Mouse (Mus musculus): ENCODE results near the gene Jaml. TPM values are rescaled to one million over a fixed set of nuclear protein-coding genes. Genes with fewer than 3 reads are reported as not detected.

Jaml gene
- total and polyA plus RNA-seq, 3 experiments, result not detected

DNA sequence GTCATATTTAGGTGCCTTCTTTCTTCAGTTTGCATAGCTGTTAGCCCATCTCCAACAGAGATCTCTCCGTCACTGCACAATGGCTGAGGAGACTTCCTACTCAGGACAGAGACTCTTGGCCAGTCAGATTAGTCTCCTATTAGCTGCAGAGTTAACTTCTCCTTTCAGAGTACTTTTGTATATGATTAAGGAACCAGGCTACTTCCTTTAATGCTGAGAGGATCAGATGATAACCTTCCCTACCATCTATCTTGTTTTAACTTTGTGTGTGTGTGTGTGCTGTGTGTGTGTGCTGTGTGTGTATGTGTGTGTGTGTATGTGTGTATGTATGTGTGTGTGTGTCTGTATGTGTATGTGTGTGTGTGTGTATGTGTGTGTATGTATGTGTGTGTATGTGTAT lies 29.3 kb upstream of the Jaml start (continued):
- TF ChIP-seq BHLHE40 (IDR thresholded peaks at IDR 0.05; ENCODE audit: borderline replicate concordance, low read depth, low read length) (0 out of 2 replicates have a peak, but pooled peaks have one; percentile 23), POLR2AphosphoS2 (IDR thresholded peaks at IDR 0.05; ENCODE audit: low read length) (no peak)

DNA sequence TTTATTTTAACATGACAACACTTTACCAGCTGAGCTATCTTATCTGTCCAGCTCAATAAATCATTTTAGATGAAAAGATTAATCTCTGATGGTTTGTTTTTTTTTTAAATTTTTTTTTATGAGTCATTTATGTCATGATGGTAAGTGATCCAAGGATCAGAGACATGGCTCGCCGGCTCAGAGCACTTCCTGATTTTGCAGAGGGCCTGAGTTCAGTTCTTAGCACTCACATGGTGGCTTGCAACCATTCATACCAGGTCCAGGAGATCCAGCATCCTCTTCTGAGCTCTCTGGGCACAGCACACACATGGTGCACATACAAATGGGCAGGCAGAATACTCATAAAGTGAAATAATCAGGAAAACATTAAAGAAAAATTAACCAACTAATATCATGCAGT lies 28.7 kb upstream of the Jaml start:
- TF ChIP-seq ETS1 (IDR thresholded peaks at IDR 0.05; ENCODE audit: low read depth, low read length) (no peak), ELF1 (IDR thresholded peaks at IDR 0.05; ENCODE audit: low read depth, low read length) (peak; percentile 37; the same call in 1 of the 2 replicates), ZNF384 (IDR thresholded peaks at IDR 0.05; ENCODE audit: low read depth, low read length) (peak; percentile 53; the same call in 1 of the 2 replicates), TAL1 (IDR thresholded peaks at IDR 0.05; ENCODE audit: low read length) (no peak), POLR2AphosphoS2 (IDR thresholded peaks at IDR 0.05; ENCODE audit: low read length) (no peak)
- Histone ChIP-seq H3K79me2 (ENCODE audit: control insufficient read depth, insufficient read depth, low read length, poor library complexity) (no peaks in the 10 kb centered on the region), H3K36me3 (ENCODE audit: control insufficient read depth in 1 of 2, insufficient read depth in 2 of 2, low read length in 2 of 2) (peaks cover 0 to 15% of the 10 kb centered on the region in 2 experiments; a peak in 2 of 4 replicates), H3K9me3 (replicated peaks; ENCODE audit: insufficient read depth, low read length) (no peaks in the 10 kb centered on the region), H3K4me3 (ENCODE audit: control insufficient read depth in 1 of 2, insufficient read depth in 1 of 2, low read depth in 2 of 2, low read length in 2 of 2) (no peak overlapping the region), H3K27me3 (ENCODE audit: control insufficient read depth in 1 of 2, insufficient read depth in 2 of 2, low read length in 2 of 2) (peaks cover 2 to 22% of the 10 kb centered on the region in 2 experiments), H3K27ac (ENCODE audit: control insufficient read depth, low read depth, low read length) (no peak overlapping the region), H3K4me1 (ENCODE audit: control insufficient read depth in 1 of 2, insufficient read depth in 2 of 2, low read length in 2 of 2) (peaks cover 14 to 23% of the 10 kb centered on the region in 2 experiments), H3K9ac (ENCODE audit: control insufficient read depth, low read depth, low read length, poor library complexity, severe bottlenecking) (no peak overlapping the region)
- peak; percentile 62 for DNase-seq (ENCODE audit: low read depth, low spot score)

DNA sequence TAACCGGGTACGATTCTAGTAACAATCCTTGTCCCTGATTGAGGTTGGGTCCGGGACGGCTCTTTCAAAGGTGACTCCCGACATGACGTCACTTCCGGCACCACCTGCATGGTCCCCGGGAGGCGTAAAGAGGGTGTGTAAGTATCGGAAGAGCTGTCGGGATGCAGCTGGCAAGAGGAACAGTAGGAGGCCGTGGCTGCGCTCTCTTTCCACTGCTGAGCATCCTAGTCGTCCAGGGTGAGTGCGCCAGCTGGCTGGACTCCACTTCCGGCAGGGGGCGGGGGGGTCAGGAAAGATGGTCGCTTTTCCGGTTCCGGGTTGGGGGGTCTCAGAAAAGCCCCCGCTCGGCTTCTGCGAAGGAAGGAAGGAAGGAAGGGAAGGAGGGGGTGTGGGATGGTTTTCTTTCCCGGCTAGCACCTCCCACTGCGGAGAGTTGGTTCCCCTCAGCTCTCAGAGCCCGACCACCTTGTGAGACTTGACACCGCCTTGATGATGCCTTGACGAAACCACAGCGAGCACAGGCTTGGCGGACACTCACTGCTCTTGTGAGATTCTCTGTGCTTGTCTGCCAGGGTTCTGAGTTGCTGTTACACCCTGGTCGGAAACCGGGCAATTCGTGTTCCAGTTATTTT lies 23.8 kb upstream of the Jaml start, which contains the start of gene Mpzl3:
Gene Mpzl3 (plus strand): TSS at position 105 of the 632 bp plus-strand sequence.
- Histone ChIP-seq H3K27ac (ENCODE audit: control insufficient read depth, low read depth, low read length) (no peak within 1 kb of the TSS), H3K79me2 (ENCODE audit: control insufficient read depth, insufficient read depth, low read length, poor library complexity) (no peaks in the 10 kb centered on the region), H3K27me3 (ENCODE audit: control insufficient read depth in 1 of 2, insufficient read depth in 2 of 2, low read length in 2 of 2) (peaks cover 10 to 39% of the 10 kb centered on the region in 2 experiments), H3K4me3 (ENCODE audit: control insufficient read depth in 1 of 2, insufficient read depth in 1 of 2, low read depth in 2 of 2, low read length in 2 of 2) (no peak within 1 kb of the TSS), H3K9ac (ENCODE audit: control insufficient read depth, low read depth, low read length, poor library complexity, severe bottlenecking) (no peak within 1 kb of the TSS), H3K36me3 (ENCODE audit: control insufficient read depth in 1 of 2, insufficient read depth in 2 of 2, low read length in 2 of 2) (no peaks in the 10 kb centered on the region), H3K4me1 (ENCODE audit: control insufficient read depth in 1 of 2, insufficient read depth in 2 of 2, low read length in 2 of 2) (peaks cover 0 to 3% of the 10 kb centered on the region in 2 experiments; a peak in 1 of 4 replicates), H3K9me3 (replicated peaks; ENCODE audit: insufficient read depth, low read length) (no peaks in the 10 kb centered on the region)
- TF ChIP-seq MAZ (IDR thresholded peaks at IDR 0.05; ENCODE audit: low read depth, low read length), result no peak
- TF ChIP-seq NELFE (IDR thresholded peaks at IDR 0.05; ENCODE audit: low read depth, low read length), result no peak
- no peak for TF ChIP-seq GABPA (IDR thresholded peaks at IDR 0.05; ENCODE audit: low read depth, low read length)
- TF ChIP-seq SIN3A (IDR thresholded peaks at IDR 0.05; ENCODE audit: low read length), result no peak
- no peak for TF ChIP-seq MYC (IDR thresholded peaks at IDR 0.05; ENCODE audit: low read depth, low read length)
- TF ChIP-seq E2F4 (IDR thresholded peaks at IDR 0.05; ENCODE audit: borderline replicate concordance, low read depth, low read length), result no peak
- no peak for TF ChIP-seq HCFC1 (IDR thresholded peaks at IDR 0.05; ENCODE audit: low read depth, low read length)
- no peak for TF ChIP-seq RCOR1 (IDR thresholded peaks at IDR 0.05; ENCODE audit: low read depth, low read length)
- no peak for TF ChIP-seq CHD2 (IDR thresholded peaks at IDR 0.05; ENCODE audit: low read length)
- no peak for TF ChIP-seq MYB (IDR thresholded peaks at IDR 0.05; ENCODE audit: low read depth, low read length)
- TF ChIP-seq JUND (IDR thresholded peaks at IDR 0.05; ENCODE audit: low read depth, low read length), result no peak
- TF ChIP-seq TBP (IDR thresholded peaks at IDR 0.05; ENCODE audit: low read depth, low read length), result no peak
- no peak for TF ChIP-seq USF1 (IDR thresholded peaks at IDR 0.05; ENCODE audit: low read depth, low read length)
- TF ChIP-seq TCF12 (IDR thresholded peaks at IDR 0.05; ENCODE audit: low read depth, low read length), result no peak
- no peak for TF ChIP-seq UBTF (IDR thresholded peaks at IDR 0.05; ENCODE audit: borderline replicate concordance, insufficient read depth, low read depth, low read length)
- TF ChIP-seq ZMIZ1 (IDR thresholded peaks at IDR 0.05; ENCODE audit: low read depth, low read length), result no peak
- no peak for TF ChIP-seq POLR2AphosphoS5 (IDR thresholded peaks at IDR 0.05; ENCODE audit: borderline replicate concordance, low read depth, low read length)
- TF ChIP-seq POLR2AphosphoS2 (IDR thresholded peaks at IDR 0.05; ENCODE audit: low read length), result no peak
- TF ChIP-seq KAT2A (conservative IDR thresholded peaks at IDR 0.05; ENCODE audit: low read depth, low read length), result no peak
- DNase-seq (ENCODE audit: low read depth, low spot score), result no peak
